Mouse (Mus musculus): ENCODE data around the gene Spty2d1.
"Not testable (repeated sequence)": the region's sequence is repeated elsewhere in the genome, so short reads cannot be mapped to it uniquely, and the experiment has no call there.

Gene Spty2d1

GRCm38 (mm10) chr7:47008168-47008993 is at the start of gene Spty2d1:
Spty2d1 (minus strand) TSS chr7:47008411.
- DNase-seq: peak; percentile 99

- DNase-seq: no peak
Measured at GRCm38 (mm10) chr7:47056273-47056672, 48.1 kb upstream of the Spty2d1 start.

- no peak for DNase-seq
Measured at GRCm38 (mm10) chr7:47055744-47056143, 47.5 kb upstream of the Spty2d1 start.

GRCm38 (mm10) chr7:47054666-47055065 is 46.5 kb upstream of the Spty2d1 start:
- no peak for DNase-seq

GRCm38 (mm10) chr7:47053287-47053686 is 45.1 kb upstream of the Spty2d1 start:
- no peak for DNase-seq

- no peak for DNase-seq
Measured at GRCm38 (mm10) chr7:47052276-47052675, 44.1 kb upstream of the Spty2d1 start.

- peak; percentile 48 for DNase-seq
Measured at GRCm38 (mm10) chr7:47051404-47052151, 43.4 kb upstream of the Spty2d1 start.

- DNase-seq: peak; percentile 78
Measured at GRCm38 (mm10) chr7:47050766-47051165, 42.6 kb upstream of the Spty2d1 start.

- peak; percentile 97 for DNase-seq
Measured at GRCm38 (mm10) chr7:47050366-47050765, 42.2 kb upstream of the Spty2d1 start, which contains the start of gene Tmem86a. Tmem86a (plus strand) TSS chr7:47050601.

- no peak for DNase-seq
Measured at GRCm38 (mm10) chr7:47042823-47043490, 34.7 kb upstream of the Spty2d1 start.

GRCm38 (mm10) chr7:47042121-47042520 is 33.9 kb upstream of the Spty2d1 start:
- no peak for DNase-seq

GRCm38 (mm10) chr7:47041706-47042105 is 33.5 kb upstream of the Spty2d1 start:
- DNase-seq: no peak

GRCm38 (mm10) chr7:47035426-47035825 is 27.2 kb upstream of the Spty2d1 start:
- no peak for DNase-seq

- no peak for DNase-seq
Measured at GRCm38 (mm10) chr7:47034785-47035384, 26.7 kb upstream of the Spty2d1 start.

- no peak for DNase-seq
Measured at GRCm38 (mm10) chr7:47031371-47031770, 23.2 kb upstream of the Spty2d1 start.

- no peak for DNase-seq
Measured at GRCm38 (mm10) chr7:47030517-47031193, 22.4 kb upstream of the Spty2d1 start.

- DNase-seq: no peak
Measured at GRCm38 (mm10) chr7:47027520-47027919, 19.3 kb upstream of the Spty2d1 start.

GRCm38 (mm10) chr7:47026899-47027298 is 18.7 kb upstream of the Spty2d1 start:
- not testable (repeated sequence) for DNase-seq

- DNase-seq: no peak
Measured at GRCm38 (mm10) chr7:47025429-47025828, 17.2 kb upstream of the Spty2d1 start.

- no peak for DNase-seq
Measured at GRCm38 (mm10) chr7:47024454-47024853, 16.2 kb upstream of the Spty2d1 start.

- DNase-seq: peak; percentile 78
Measured at GRCm38 (mm10) chr7:47023530-47023929, 15.3 kb upstream of the Spty2d1 start.

GRCm38 (mm10) chr7:47022482-47022881 is 14.3 kb upstream of the Spty2d1 start:
- DNase-seq: no peak
